Mouse (Mus musculus): ENCODE measurements around the gene Bag5. TPM values are rescaled to one million over a fixed set of nuclear protein-coding genes. Genes with fewer than 3 reads are reported as not detected.

Bag5 gene
- polyA plus RNA-seq, 1 experiment: 6.2 TPM

- TF ChIP-seq POLR2A (IDR thresholded peaks at IDR 0.05; ENCODE audit: low read depth, low read length) (no peak), CTCF (IDR thresholded peaks at IDR 0.05; ENCODE audit: extremely low read depth, insufficient read depth, insufficient read length, insufficient replicate concordance) (no peak)
- no peak overlapping the region for H3K27ac ChIP-seq (ENCODE audit: insufficient read depth, low read length)
- H3K4me3 ChIP-seq (ENCODE audit: extremely low read depth, insufficient read depth, insufficient read length): no peak overlapping the region
- WGBS: 89% methylated on average over 7 of the region's 7 CpGs
- H3K36me3 ChIP-seq (ENCODE audit: control insufficient read depth, insufficient read depth, low read length): no peaks in the 10 kb centered on the region
- no peaks in the 10 kb centered on the region for H3K27me3 ChIP-seq (ENCODE audit: control insufficient read depth, insufficient read depth, low read length)
- H3K4me1 ChIP-seq (ENCODE audit: control insufficient read depth, insufficient read depth, insufficient read length): peaks cover 20% of the 10 kb centered on the region; the same call in 1 of the 2 replicates
- DNase-seq (ENCODE audit: low read depth in 1 of 2, low spot score in 2 of 2): no peak
These were observed 34.4 kb upstream of the Bag5 start for GRCm38 (mm10) chr12:111747421-111747820.

DNA sequence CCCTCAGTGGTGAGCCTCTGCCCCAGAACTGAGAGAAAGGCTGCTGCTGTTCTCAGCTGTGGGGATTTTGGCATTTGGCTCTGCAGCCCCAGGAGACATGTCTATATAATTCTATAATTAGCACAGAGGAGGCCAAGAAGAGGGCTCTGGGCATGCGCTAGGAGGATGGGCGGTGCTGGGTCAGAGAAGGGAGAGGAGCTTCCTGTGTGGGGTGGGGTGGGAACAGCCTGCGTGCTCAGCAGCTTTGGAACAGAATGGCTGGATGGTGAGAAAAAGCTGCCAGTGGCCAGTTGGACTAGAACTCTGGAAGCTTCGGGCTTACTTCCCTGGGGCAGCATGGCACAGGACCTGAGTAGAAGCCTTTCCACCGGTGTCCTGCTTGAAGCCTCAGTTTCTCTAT, 33.0 kb upstream of the Bag5 start:
- peak overlapping the region; percentile 44 for H3K27ac ChIP-seq (ENCODE audit: insufficient read depth, low read length)
- no peak overlapping the region for H3K4me3 ChIP-seq (ENCODE audit: extremely low read depth, insufficient read depth, insufficient read length)
- H3K4me1 ChIP-seq (ENCODE audit: control insufficient read depth, insufficient read depth, insufficient read length): peaks cover 20% of the 10 kb centered on the region; the same call in 1 of the 2 replicates
- peak in 1 of 2 experiments; percentile 71 for DNase-seq (ENCODE audit: low read depth in 1 of 2, low spot score in 2 of 2)
- H3K27me3 ChIP-seq (ENCODE audit: control insufficient read depth, insufficient read depth, low read length): no peaks in the 10 kb centered on the region
- no peak for TF ChIP-seq CTCF (IDR thresholded peaks at IDR 0.05; ENCODE audit: extremely low read depth, insufficient read depth, insufficient read length, insufficient replicate concordance)
- no peak for TF ChIP-seq POLR2A (IDR thresholded peaks at IDR 0.05; ENCODE audit: low read depth, low read length)
- 28% methylated on average over 5 of the region's 5 CpGs for WGBS
- no peaks in the 10 kb centered on the region for H3K36me3 ChIP-seq (ENCODE audit: control insufficient read depth, insufficient read depth, low read length)

- 70% methylated on average over 6 of the region's 6 CpGs for WGBS
These were observed 32.2 kb upstream of the Bag5 start for GRCm38 (mm10) chr12:111745274-111745673.

GRCm38 (mm10) chr12:111743981-111744423, 30.9 kb upstream of the Bag5 start:
- no peaks in the 10 kb centered on the region for H3K36me3 ChIP-seq (ENCODE audit: control insufficient read depth, insufficient read depth, low read length)
- peaks cover 20% of the 10 kb centered on the region; the same call in 1 of the 2 replicates for H3K4me1 ChIP-seq (ENCODE audit: control insufficient read depth, insufficient read depth, insufficient read length)
- H3K27me3 ChIP-seq (ENCODE audit: control insufficient read depth, insufficient read depth, low read length): no peaks in the 10 kb centered on the region
- peak; percentile 55 to 68 for DNase-seq (ENCODE audit: low read depth in 1 of 2, low spot score in 2 of 2)
- H3K27ac ChIP-seq (ENCODE audit: insufficient read depth, low read length): peak overlapping the region; percentile 17
- TF ChIP-seq POLR2A (IDR thresholded peaks at IDR 0.05; ENCODE audit: low read depth, low read length) (no peak), CTCF (IDR thresholded peaks at IDR 0.05; ENCODE audit: extremely low read depth, insufficient read depth, insufficient read length, insufficient replicate concordance) (no peak)
- WGBS: 33% methylated on average over 11 of the region's 11 CpGs
- no peak overlapping the region for H3K4me3 ChIP-seq (ENCODE audit: extremely low read depth, insufficient read depth, insufficient read length)

More at GRCm38 (mm10) chr12:111745274-111745673, 32.2 kb upstream of the Bag5 start:
- Histone ChIP-seq H3K27ac (ENCODE audit: insufficient read depth, low read length) (no peak overlapping the region), H3K36me3 (ENCODE audit: control insufficient read depth, insufficient read depth, low read length) (no peaks in the 10 kb centered on the region), H3K27me3 (ENCODE audit: control insufficient read depth, insufficient read depth, low read length) (no peaks in the 10 kb centered on the region), H3K4me3 (ENCODE audit: extremely low read depth, insufficient read depth, insufficient read length) (no peak overlapping the region), H3K4me1 (ENCODE audit: control insufficient read depth, insufficient read depth, insufficient read length) (peaks cover 20% of the 10 kb centered on the region; the same call in 1 of the 2 replicates)
- DNase-seq (ENCODE audit: low read depth in 1 of 2, low spot score in 2 of 2): no peak
- TF ChIP-seq POLR2A (IDR thresholded peaks at IDR 0.05; ENCODE audit: low read depth, low read length) (no peak), CTCF (IDR thresholded peaks at IDR 0.05; ENCODE audit: extremely low read depth, insufficient read depth, insufficient read length, insufficient replicate concordance) (no peak)

- TF ChIP-seq CTCF (IDR thresholded peaks at IDR 0.05; ENCODE audit: extremely low read depth, insufficient read depth, insufficient read length, insufficient replicate concordance): no peak
- TF ChIP-seq POLR2A (IDR thresholded peaks at IDR 0.05; ENCODE audit: low read depth, low read length): no peak
- H3K4me3 ChIP-seq (ENCODE audit: extremely low read depth, insufficient read depth, insufficient read length): no peak overlapping the region
- no peak for DNase-seq (ENCODE audit: low read depth in 1 of 2, low spot score in 2 of 2)
- peaks cover 20% of the 10 kb centered on the region; the same call in 1 of the 2 replicates for H3K4me1 ChIP-seq (ENCODE audit: control insufficient read depth, insufficient read depth, insufficient read length)
- WGBS: 71% methylated on average over 2 of the region's 2 CpGs
- H3K27me3 ChIP-seq (ENCODE audit: control insufficient read depth, insufficient read depth, low read length): no peaks in the 10 kb centered on the region
- H3K36me3 ChIP-seq (ENCODE audit: control insufficient read depth, insufficient read depth, low read length): no peaks in the 10 kb centered on the region
- H3K27ac ChIP-seq (ENCODE audit: insufficient read depth, low read length): peak overlapping the region; percentile 17
These were observed 30.4 kb upstream of the Bag5 start for GRCm38 (mm10) chr12:111743419-111743818.

GRCm38 (mm10) chr12:111741338-111741737, 28.3 kb upstream of the Bag5 start:
- H3K36me3 ChIP-seq (ENCODE audit: control insufficient read depth, insufficient read depth, low read length): no peaks in the 10 kb centered on the region
- H3K27ac ChIP-seq (ENCODE audit: insufficient read depth, low read length): no peak overlapping the region
- DNase-seq (ENCODE audit: low read depth in 1 of 2, low spot score in 2 of 2): no peak
- H3K4me1 ChIP-seq (ENCODE audit: control insufficient read depth, insufficient read depth, insufficient read length): peaks cover 18% of the 10 kb centered on the region; the same call in 1 of the 2 replicates
- H3K27me3 ChIP-seq (ENCODE audit: control insufficient read depth, insufficient read depth, low read length): no peaks in the 10 kb centered on the region
- no peak overlapping the region for H3K4me3 ChIP-seq (ENCODE audit: extremely low read depth, insufficient read depth, insufficient read length)
- 88% methylated on average over 8 of the region's 8 CpGs for WGBS
- no peak for TF ChIP-seq POLR2A (IDR thresholded peaks at IDR 0.05; ENCODE audit: low read depth, low read length)
- no peak for TF ChIP-seq CTCF (IDR thresholded peaks at IDR 0.05; ENCODE audit: extremely low read depth, insufficient read depth, insufficient read length, insufficient replicate concordance)

- WGBS: 42% methylated on average over 3 of the region's 3 CpGs
- H3K4me1 ChIP-seq (ENCODE audit: control insufficient read depth, insufficient read depth, insufficient read length): peaks cover 4% of the 10 kb centered on the region; the same call in 1 of the 2 replicates
- no peak overlapping the region for H3K4me3 ChIP-seq (ENCODE audit: extremely low read depth, insufficient read depth, insufficient read length)
- H3K27me3 ChIP-seq (ENCODE audit: control insufficient read depth, insufficient read depth, low read length): no peaks in the 10 kb centered on the region
- peak in 1 of 2 experiments; percentile 64 for DNase-seq (ENCODE audit: low read depth in 1 of 2, low spot score in 2 of 2)
- TF ChIP-seq POLR2A (IDR thresholded peaks at IDR 0.05; ENCODE audit: low read depth, low read length) (no peak), CTCF (IDR thresholded peaks at IDR 0.05; ENCODE audit: extremely low read depth, insufficient read depth, insufficient read length, insufficient replicate concordance) (peak; percentile 26; the same call in 1 of the 2 replicates)
- H3K36me3 ChIP-seq (ENCODE audit: control insufficient read depth, insufficient read depth, low read length): no peaks in the 10 kb centered on the region
- H3K27ac ChIP-seq (ENCODE audit: insufficient read depth, low read length): no peak overlapping the region
These were observed 25.7 kb upstream of the Bag5 start for GRCm38 (mm10) chr12:111738754-111739153.

Measured in spleen, adult 2 months (tissue).